Mouse (Mus musculus) small intestine, adult 2 months (tissue): Measurements from ENCODE around the gene Pde4dip.

Source experiments
- CTCF ChIP-seq: fragments of 200-500 bp; IDR thresholded peaks from 2 replicates; pipeline ENCODE4 v1.5.1; 2012; ENCODE audit warnings: low read depth, mild to moderate bottlenecking, control low read depth, inconsistent platforms, low read length, moderate library complexity, mixed read lengths; ENCODE audit not compliant: insufficient replicate concordance, insufficient read length; ENCODE audit errors: extremely low read depth
- POLR2A ChIP-seq: fragments of 200-500 bp; IDR thresholded peaks from 2 replicates; pipeline ENCODE4 v1.6.1; 2012; ENCODE audit warnings: low read depth, mild to moderate bottlenecking, control low read depth, inconsistent platforms, low read length, moderate library complexity

GRCm38 (mm10) chr3:97790150-97790549 is 98.4 kb downstream of the Pde4dip start:
- TF ChIP-seq CTCF = no peak
- no peak for TF ChIP-seq POLR2A
